Mouse (Mus musculus) liver, embryonic 16.5 days (tissue): ENCODE results near the gene Abcb10. TPM values are rescaled to one million over a fixed set of nuclear protein-coding genes. Genes with fewer than 3 reads are reported as not detected.
A peak's percentile ranks its signal among the peaks of the same experiment; 100 is the strongest.

Source experiments
- ATAC-seq: fragments of 200-750 bp; cut with Nextera tagmentation; 2 replicates; pipeline ENCODE4 v1.8.0; 2017; ENCODE audit warnings: low read depth, mild to moderate bottlenecking, moderate number of reproducible peaks, moderate library complexity
- H3K27ac ChIP-seq: fragments of 300-500 bp; sonication (generic); 2 replicates; pipeline ENCODE4 v1.5.1; 2014; ENCODE audit warnings: mild to moderate bottlenecking, low read length
- H3K27me3 ChIP-seq: fragments of 300-500 bp; sonication (generic); 2 replicates; pipeline ENCODE4 v1.6.1; 2014; ENCODE audit warnings: low read depth, low read length, mixed read lengths; ENCODE audit not compliant: control insufficient read depth, insufficient read depth
- H3K36me3 ChIP-seq: fragments of 300-500 bp; sonication (generic); 2 replicates; pipeline ENCODE4 v1.6.1; 2014; ENCODE audit warnings: mild to moderate bottlenecking; ENCODE audit not compliant: control insufficient read depth, insufficient read depth
- H3K4me1 ChIP-seq: fragments of 300-500 bp; sonication (generic); 2 replicates; pipeline ENCODE4 v1.6.1; 2014; ENCODE audit warnings: low read depth, low read length, mixed read lengths; ENCODE audit not compliant: control insufficient read depth
- H3K4me2 ChIP-seq: fragments of 300-500 bp; sonication (generic); 2 replicates; pipeline ENCODE4 v1.6.1; 2014; ENCODE audit warnings: low read depth, low read length, mixed read lengths
- H3K4me3 ChIP-seq: fragments of 300-500 bp; sonication (generic); 2 replicates; pipeline ENCODE4 v1.5.1; 2014; ENCODE audit warnings: low read depth, mild to moderate bottlenecking, low read length
- H3K9ac ChIP-seq: fragments of 300-500 bp; sonication (generic); 2 replicates; pipeline ENCODE4 v1.6.1; 2014; ENCODE audit warnings: low read depth, low read length
- H3K9me3 ChIP-seq: fragments of 300-500 bp; sonication (generic); replicated peaks from 2 replicates; pipeline ENCODE4 v1.6.1; 2016; ENCODE audit warnings: low read length; ENCODE audit not compliant: control insufficient read depth
- WGBS: fragments of 180-500 bp; shearing (Covaris S2); extraction: QIAGEN DNeasy Blood & Tissue Kit; methylation state at CpG from one replicate; pipeline ENCODE4 v1.1.7; 2014; ENCODE audit not compliant: insufficient replicate concordance; 5-methylcytosine and 5-hydroxymethylcytosine counted together
- polyA plus RNA-seq: library from polyadenylated mRNA; unstranded; fragments of >200 nt; fragmentation: Nextera tagmentation; extraction: Ambion mirVana; gene quantifications from 2 replicates; pipeline ENCODE4 v1.2.1, GENCODE M21; 2015

Abcb10 gene
- polyA plus RNA-seq, 1 experiment from 2014 or later, result 130 TPM

GRCm38 (mm10) chr8:123949686-123949986, 33.3 kb downstream of the Abcb10 start:
- Histone ChIP-seq H3K4me3 (peak overlapping the region; percentile 89), H3K27me3 (no peaks in the 10 kb centered on the region), H3K4me1 (peaks cover 15% of the 10 kb centered on the region), H3K27ac (peak overlapping the region; percentile 80), H3K9ac (peak overlapping the region; percentile 82), H3K9me3 (no peaks in the 10 kb centered on the region), H3K4me2 (peak overlapping the region; percentile 75), H3K36me3 (peaks cover 51% of the 10 kb centered on the region)
- WGBS, result 1% methylated on average over 10 of the region's 10 CpGs
- ATAC-seq, result peak; percentile 40

- Histone ChIP-seq H3K27ac (peak within 1 kb of the TSS; percentile 80), H3K4me1 (peaks cover 15% of the 10 kb centered on the region), H3K4me2 (peak within 1 kb of the TSS; percentile 75), H3K4me3 (peak within 1 kb of the TSS; percentile 89), H3K36me3 (peaks cover 49% of the 10 kb centered on the region), H3K27me3 (no peaks in the 10 kb centered on the region), H3K9ac (peak within 1 kb of the TSS; percentile 82), H3K9me3 (no peaks in the 10 kb centered on the region)
- under 1% methylated on average over 77 of the region's 77 CpGs for WGBS
- peak; percentile 82 for ATAC-seq
Observed at GRCm38 (mm10) chr8:123948942-123949685, 33.8 kb downstream of the Abcb10 start, which contains the start of gene Nup133. Nup133 (minus strand) TSS chr8:123949265.

- no peak overlapping the region for H3K27ac ChIP-seq
- H3K36me3 ChIP-seq, result peaks cover 70% of the 10 kb centered on the region
- H3K9ac ChIP-seq, result no peak overlapping the region
- H3K4me2 ChIP-seq, result no peak overlapping the region
- no peaks in the 10 kb centered on the region for H3K4me1 ChIP-seq
- H3K9me3 ChIP-seq, result no peaks in the 10 kb centered on the region
- WGBS, result 92% methylated on average over 7 of the region's 7 CpGs
- no peak for ATAC-seq
- no peaks in the 10 kb centered on the region for H3K27me3 ChIP-seq
- H3K4me3 ChIP-seq, result no peak overlapping the region
Observed at GRCm38 (mm10) chr8:123929026-123929425, 53.9 kb downstream of the Abcb10 start.

GRCm38 (mm10) chr8:123925671-123926070, 57.3 kb downstream of the Abcb10 start:
- no peak overlapping the region for H3K27ac ChIP-seq
- H3K27me3 ChIP-seq, result no peaks in the 10 kb centered on the region
- ATAC-seq, result no peak
- H3K4me1 ChIP-seq, result no peaks in the 10 kb centered on the region
- H3K9ac ChIP-seq, result no peak overlapping the region
- no peak overlapping the region for H3K4me3 ChIP-seq
- H3K9me3 ChIP-seq, result no peaks in the 10 kb centered on the region
- no peak overlapping the region for H3K4me2 ChIP-seq
- H3K36me3 ChIP-seq, result peaks cover 81% of the 10 kb centered on the region
- 81% methylated on average over 3 of the region's 3 CpGs for WGBS

- Histone ChIP-seq H3K4me1 (no peaks in the 10 kb centered on the region), H3K4me2 (no peak overlapping the region), H3K36me3 (peaks cover 81% of the 10 kb centered on the region), H3K9ac (no peak overlapping the region), H3K27ac (no peak overlapping the region), H3K4me3 (no peak overlapping the region), H3K27me3 (no peaks in the 10 kb centered on the region), H3K9me3 (no peaks in the 10 kb centered on the region)
- 17% methylated on average over 2 of the region's 2 CpGs for WGBS
- ATAC-seq, result peak; percentile 47
Observed at GRCm38 (mm10) chr8:123924719-123925118, 58.2 kb downstream of the Abcb10 start.

DNA sequence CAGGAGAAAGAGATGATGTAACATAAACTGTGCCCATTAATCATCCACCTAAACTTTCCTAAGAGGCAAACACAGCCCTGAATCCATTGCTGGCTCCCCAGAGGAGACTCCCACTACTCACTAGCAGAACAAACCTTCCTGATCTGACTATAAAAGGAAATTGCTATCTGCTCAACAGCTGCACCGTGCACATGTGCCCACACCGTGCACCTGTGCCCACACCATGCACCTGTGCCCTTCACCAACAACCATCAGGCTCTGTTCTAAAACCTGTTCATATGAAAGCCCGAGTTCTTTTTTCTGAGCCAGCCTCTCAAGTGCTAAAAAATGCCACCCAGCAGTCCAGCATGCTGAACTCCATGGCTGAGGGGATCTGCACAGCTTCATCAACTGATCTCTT, 68.3 kb downstream of the Abcb10 start:
- no peak for ATAC-seq
- H3K9ac ChIP-seq, result no peak overlapping the region
- no peak overlapping the region for H3K4me2 ChIP-seq
- H3K4me1 ChIP-seq, result no peaks in the 10 kb centered on the region
- WGBS, result 95% methylated on average over 3 of the region's 3 CpGs
- H3K9me3 ChIP-seq, result no peaks in the 10 kb centered on the region
- no peaks in the 10 kb centered on the region for H3K27me3 ChIP-seq
- H3K27ac ChIP-seq, result no peak overlapping the region
- peaks cover 91% of the 10 kb centered on the region for H3K36me3 ChIP-seq
- no peak overlapping the region for H3K4me3 ChIP-seq

DNA sequence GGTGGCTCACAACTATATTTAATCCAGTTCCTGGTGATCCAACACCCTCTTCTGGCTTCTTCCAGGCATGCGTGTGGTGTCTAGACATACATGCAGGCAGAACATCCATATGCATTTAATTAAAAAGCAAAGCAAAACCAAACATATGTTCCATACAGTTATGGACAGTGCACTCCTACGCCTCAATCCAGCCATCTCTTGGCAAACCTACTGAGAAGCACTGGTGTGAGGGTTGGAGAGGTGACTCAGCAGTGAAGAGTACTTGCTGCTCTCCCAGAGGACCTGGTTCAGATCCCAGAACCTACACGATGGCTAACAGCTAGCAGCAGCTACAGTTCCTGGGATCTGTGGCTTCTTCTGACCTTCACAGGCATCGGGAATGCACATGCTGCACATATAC, 70.7 kb downstream of the Abcb10 start:
- H3K4me1 ChIP-seq, result no peaks in the 10 kb centered on the region
- H3K9me3 ChIP-seq, result no peaks in the 10 kb centered on the region
- H3K27me3 ChIP-seq, result no peaks in the 10 kb centered on the region
- peaks cover 86% of the 10 kb centered on the region for H3K36me3 ChIP-seq
- no peak overlapping the region for H3K9ac ChIP-seq
- ATAC-seq, result no peak
- H3K4me2 ChIP-seq, result no peak overlapping the region
- WGBS, result 85% methylated on average over 4 of the region's 4 CpGs
- H3K4me3 ChIP-seq, result no peak overlapping the region
- H3K27ac ChIP-seq, result no peak overlapping the region

GRCm38 (mm10) chr8:123907604-123908003, 75.3 kb downstream of the Abcb10 start:
- no peak overlapping the region for H3K9ac ChIP-seq

DNA sequence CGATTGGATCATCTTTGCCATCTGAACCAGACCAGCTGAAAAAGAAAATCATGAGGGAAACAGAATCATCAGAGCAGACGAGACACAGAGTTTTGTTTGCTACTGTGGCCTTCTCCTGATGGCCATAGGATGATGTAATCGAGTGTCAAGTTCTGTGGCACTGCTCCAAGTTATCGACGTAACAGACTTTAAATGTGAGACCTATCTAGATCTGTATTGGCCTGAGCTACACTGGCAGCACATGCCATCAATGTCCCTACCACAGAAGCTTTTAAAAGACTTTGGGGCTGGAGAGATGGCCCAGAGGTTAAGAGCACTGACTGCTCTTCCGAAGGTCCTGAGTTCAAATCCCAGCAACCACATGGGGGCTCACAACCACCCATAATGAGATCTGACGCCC, 80.3 kb downstream of the Abcb10 start:
- no peak for ATAC-seq
- Histone ChIP-seq H3K9me3 (no peaks in the 10 kb centered on the region), H3K4me1 (no peaks in the 10 kb centered on the region), H3K4me3 (no peak overlapping the region), H3K27ac (no peak overlapping the region), H3K9ac (no peak overlapping the region), H3K4me2 (no peak overlapping the region), H3K27me3 (no peaks in the 10 kb centered on the region), H3K36me3 (peaks cover 68% of the 10 kb centered on the region)
- WGBS, result 74% methylated on average over 7 of the region's 7 CpGs

More at GRCm38 (mm10) chr8:123907604-123908003, 75.3 kb downstream of the Abcb10 start:
- Histone ChIP-seq H3K4me1 (no peaks in the 10 kb centered on the region), H3K27ac (no peak overlapping the region), H3K36me3 (peaks cover 82% of the 10 kb centered on the region), H3K9me3 (no peaks in the 10 kb centered on the region), H3K4me2 (no peak overlapping the region), H3K4me3 (no peak overlapping the region), H3K27me3 (no peaks in the 10 kb centered on the region)
- ATAC-seq, result no peak
- WGBS, result 94% methylated on average over 6 of the region's 6 CpGs
